Mouse (Mus musculus) heart, adult 8-10 months (tissue): ENCODE data around the gene Ttn. TPM values are rescaled to one million over a fixed set of nuclear protein-coding genes. Genes with fewer than 3 reads are reported as not detected.

Experiments used
- DNase-seq: peaks from one replicate; pipeline ENCODE4 v3.0.0; 2022; ENCODE audit warnings: low spot score
- total RNA-seq, 4 experiments: library from RNA; stranded (reverse); gene quantifications; 2 replicates each; pipeline ENCODE4 v1.2.4; 2022

Ttn gene
- total RNA-seq, 4 experiments from 2014 or later = 3,102 to 4,099 (median 3,503) TPM

DNA sequence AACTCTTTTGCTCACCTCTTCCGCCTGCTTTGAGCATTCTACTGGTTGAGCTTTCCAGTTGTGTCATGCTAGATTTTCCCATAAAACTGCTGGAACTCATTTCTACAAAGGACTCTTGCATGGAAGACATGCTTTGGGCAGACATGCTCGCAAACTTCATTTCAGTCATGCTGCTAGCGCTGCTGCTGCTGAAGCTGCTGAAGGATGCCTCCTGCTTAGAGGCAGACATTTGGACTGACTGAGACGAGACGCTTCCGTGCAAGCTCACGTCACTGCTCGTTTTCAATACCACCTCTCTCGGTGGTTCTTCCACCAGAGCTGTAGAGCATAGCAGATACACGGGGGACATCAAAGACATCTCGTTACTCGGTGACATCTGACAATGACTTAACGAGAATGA lies 276.7 kb downstream of the Ttn start:
- DNase-seq = no peak

DNA sequence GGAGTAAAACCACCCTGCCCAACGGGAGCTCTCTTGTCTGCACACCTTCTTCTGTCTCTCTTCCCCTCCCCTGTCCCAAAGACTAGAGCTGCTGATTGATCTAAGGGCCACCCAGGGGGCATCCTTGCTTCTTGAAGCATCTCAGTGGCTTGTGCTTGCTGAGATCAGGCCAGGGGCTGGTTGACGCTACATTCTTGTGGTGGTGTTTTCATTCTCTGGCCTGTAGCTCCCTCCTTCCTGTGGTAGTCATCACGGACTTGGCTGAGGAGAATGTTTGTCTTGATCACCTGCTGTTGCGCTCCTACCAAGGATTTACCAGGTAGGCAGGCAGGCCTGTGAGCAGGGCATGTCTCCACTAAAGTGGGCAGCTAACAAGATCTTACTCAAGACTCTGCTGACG lies 279.6 kb downstream of the Ttn start:
- no peak for DNase-seq

DNA sequence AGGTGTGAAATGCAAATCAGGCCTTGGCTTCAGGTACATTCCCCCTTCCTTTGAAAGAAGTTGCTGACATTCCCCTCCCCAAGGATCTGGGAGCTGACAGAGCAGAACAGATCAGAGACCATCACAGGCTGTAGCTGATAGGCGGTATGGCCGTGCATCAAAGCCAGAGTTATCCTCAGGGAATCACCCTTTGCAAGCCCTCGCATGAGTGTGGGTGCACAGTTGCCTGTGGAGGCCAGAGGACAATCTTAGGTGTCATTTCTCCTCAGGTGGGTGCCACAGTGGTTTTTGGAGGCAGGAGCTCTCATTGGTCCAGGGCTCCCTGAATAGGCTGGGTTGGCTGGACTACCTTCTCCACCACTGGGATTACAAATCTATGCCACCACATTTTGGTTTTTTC lies 280.2 kb downstream of the Ttn start:
- no peak for DNase-seq

DNA sequence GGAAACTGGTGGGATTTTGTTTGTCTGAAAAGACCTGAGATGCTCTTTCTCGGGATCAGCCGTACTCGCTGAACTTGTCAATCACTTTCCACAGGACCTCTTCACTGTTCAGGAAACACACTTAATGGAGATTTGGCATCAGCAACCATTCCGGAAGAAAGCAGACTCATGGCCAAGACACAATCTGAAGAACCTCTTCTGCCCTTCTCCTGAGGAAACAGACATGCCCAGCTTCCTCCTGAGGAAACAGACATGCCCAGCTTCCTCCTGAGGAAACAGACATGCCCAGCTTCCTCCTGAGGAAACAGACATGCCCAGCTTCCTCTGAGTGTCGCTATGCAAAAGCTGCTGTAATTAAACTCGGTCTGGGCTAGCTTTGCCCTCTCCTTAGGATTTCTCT lies 287.1 kb downstream of the Ttn start:
- DNase-seq = peak; percentile 31

DNA sequence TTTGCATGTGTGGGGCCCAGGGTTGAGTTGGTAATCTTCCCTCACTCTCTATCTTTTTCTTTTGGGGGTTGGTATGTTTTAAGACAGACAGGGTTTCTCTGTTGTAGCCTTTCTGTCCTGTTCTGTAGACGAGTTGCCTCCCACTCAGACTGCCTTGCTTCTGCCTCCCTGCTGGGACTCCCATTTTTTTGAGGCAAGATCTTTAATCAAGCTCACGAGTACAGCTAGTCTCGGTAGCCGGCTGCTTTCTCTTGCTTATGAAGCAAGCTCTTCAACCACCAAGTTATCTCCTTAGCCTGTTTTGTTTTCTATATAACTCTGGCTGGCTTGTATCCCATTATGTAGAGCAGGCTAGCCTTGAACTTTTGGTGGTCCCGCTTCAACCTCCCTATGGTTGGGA lies 288.6 kb downstream of the Ttn start:
- no peak for DNase-seq

DNA sequence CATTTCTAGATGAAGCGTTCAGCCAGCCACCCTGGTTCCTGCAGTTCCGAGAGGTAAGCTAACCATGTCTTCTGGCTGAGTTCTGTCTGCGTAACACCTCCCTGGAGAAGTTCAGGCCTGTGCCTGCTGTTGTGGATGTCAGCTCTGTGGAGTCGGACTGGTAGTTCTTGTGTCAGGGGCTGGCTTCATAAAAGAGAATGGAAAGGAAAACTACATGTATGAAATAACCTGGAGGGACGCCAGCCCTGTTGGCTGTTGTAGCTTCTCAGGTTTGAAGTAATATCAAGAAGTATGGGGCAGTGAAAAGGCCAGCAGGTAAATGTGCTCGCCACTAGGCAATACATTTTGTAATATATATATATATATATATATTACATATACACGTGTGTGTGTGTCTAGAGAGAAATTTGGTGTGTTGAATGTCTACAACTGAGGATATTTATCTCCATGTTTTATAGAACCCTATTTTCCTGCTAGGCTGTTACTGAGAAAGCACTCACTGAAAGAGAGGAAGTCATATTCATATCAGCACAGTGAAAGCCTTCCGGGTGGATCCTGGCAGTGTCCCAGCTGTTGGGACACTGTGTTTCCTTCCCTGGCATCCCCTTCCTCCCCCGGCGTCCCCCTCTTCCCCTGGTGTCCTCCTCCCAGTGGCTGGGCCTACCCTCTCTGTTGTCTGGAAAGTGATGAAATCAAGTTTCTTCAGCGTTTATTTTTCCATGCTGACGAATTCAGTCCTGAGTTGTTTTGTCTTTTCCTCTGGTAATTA lies 291.7 kb downstream of the Ttn start:
- DNase-seq = peak; percentile 69

DNA sequence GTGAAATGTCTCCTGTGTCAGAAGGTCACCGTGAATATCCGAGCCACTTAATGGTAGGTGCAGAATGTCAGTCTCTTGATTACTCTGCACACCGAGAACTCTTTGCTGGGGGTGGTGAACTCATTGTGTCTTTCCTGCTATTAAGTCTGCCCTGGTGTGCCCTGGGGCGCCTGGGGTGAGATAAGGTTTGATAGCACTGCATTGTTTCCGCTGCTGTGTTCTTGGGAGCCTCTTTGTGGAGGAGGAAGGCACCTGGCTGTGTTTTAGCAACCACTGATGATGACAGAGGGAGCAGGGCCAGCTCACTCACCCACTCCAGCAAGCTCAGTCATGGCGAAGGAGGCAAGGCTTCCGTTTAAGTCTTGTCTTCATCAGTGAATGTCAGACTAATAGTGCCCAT lies 294.2 kb downstream of the Ttn start:
- no peak for DNase-seq

DNA sequence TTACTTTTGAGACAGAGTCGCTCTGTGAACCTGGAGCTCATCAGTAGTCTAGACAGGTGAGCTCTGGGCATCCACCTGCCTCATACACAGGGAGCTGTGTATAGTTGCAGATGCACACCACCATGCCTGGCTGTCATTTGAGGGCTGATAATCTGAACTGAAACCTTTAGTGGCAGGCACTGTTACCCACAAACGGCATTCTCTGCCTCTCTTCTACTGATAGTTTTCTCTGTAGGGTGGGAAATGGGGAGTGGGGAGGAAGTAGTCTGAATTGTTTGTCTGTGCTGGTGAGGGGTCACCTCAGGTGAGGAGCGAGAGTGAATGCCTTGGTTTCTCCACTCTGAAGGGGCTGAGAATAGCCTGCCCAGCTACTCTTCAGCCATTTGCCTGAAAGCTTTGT lies 294.7 kb downstream of the Ttn start:
- no peak for DNase-seq

DNA sequence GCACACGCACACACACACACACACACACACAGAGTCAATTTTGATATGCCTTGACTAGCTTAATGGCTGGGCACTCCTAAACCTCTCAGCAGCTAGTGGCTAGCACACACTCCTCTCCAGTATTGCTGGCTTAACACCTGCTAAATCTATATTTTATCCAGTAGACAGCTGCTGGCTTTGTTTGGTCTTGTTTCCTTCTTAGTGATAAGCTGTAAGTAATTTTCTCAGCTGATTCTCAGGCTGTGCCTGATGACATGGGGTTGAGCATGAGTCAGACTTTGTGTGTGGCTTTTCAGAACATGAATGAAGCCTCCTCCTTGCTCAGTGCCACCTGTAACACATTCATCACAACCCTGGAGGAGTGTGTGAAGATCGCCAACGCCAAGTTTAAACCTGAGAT lies 295.4 kb downstream of the Ttn start:
- no peak for DNase-seq

DNA sequence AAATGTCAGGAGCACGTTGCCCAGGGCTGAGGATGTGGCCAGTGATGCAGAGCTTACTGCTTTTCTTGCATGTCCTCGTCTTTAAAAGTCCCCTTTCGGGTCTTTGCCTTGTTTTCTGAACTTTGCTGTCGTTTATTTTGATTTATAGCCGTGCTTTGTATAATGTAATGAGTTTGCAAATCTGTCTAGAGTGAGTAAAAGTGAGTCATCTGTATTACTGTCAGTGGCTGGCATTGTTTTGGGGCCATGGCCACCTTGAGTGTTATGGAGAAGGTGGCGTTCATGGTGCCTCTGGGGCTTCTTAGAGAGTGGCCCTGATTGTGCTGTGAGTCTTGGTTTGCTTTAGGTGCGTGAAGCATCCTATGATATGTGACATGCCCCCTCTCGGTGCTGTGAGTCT lies 300.0 kb downstream of the Ttn start:
- no peak for DNase-seq

DNA sequence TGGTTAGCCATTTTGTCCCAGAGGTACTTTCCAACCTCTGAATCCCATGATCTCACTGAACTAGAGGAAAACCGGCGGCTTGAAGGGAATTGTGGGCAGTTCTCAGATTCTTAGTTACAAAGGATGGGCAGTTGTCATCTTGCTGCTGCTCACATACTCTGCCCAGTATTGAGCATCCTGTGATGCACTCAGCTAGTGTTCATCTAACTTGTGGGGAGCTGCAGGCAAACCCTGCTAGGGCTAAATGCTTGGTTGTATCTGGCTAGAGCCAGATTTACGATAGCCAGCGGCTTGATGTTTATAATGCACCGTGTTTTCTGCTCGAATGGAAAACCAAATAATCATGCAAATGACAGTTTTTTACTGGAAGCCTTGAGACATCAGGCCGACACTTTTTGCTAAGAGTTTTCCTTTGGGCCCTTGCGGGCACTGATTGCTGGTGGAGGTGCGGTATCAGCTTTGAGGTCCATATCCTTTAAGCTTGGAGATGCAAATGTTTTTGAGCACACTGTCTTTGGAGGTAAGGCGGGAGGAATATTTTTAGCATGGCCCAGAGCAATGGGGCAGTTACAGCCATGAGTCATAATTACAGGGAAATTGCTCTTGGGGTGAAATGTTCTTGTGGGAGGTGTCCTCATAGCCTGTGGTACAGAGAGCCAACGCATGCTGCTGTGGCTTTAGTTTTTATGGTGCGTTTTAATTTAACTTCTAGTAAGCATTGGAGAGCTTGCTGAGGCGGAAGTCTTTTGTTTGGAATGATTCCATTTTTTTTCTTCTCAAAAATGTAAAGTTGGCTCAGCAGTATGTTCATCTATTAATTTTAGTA lies 305.7 kb downstream of the Ttn start:
- no peak for DNase-seq

DNA sequence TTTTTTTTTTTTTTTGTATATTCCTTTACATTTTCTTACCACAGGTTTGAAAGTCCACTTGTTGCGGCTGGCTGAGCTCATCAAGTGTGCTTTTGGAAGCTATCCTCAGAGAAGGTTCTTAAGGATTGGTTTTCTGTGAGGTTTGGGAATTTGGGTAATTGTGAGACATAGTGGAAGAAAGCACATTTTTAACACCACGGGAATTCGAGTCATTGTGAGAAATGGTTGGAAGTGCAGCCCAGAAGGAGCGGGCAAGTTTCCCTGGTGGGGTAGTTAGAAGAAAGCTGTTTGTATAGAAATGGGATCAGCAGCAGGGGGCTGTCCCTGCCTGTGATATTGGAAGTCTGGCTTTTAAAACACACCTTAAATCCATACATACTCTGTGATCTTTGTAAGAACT lies 306.4 kb downstream of the Ttn start:
- DNase-seq = no peak

DNA sequence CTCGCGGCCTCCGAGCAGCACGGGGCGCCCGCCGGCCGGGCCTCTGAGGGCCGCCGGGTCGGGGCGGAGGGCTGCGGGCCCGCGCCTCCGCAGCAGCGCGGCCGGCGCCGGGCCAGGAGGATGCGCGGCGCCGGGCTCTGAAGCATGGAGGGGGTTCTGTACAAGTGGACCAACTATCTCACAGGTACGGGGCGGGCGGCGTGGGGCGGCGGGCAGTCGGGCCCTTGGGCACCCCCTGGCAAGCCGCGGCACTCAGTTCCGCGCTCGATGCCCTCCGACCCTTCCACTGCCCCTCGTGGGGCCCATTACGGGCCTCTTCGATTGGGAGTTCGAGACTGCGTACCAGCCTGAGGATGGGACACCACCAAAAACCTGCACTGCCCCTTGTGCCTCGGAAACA lies 306.9 kb downstream of the Ttn start:
- DNase-seq = no peak

DNA sequence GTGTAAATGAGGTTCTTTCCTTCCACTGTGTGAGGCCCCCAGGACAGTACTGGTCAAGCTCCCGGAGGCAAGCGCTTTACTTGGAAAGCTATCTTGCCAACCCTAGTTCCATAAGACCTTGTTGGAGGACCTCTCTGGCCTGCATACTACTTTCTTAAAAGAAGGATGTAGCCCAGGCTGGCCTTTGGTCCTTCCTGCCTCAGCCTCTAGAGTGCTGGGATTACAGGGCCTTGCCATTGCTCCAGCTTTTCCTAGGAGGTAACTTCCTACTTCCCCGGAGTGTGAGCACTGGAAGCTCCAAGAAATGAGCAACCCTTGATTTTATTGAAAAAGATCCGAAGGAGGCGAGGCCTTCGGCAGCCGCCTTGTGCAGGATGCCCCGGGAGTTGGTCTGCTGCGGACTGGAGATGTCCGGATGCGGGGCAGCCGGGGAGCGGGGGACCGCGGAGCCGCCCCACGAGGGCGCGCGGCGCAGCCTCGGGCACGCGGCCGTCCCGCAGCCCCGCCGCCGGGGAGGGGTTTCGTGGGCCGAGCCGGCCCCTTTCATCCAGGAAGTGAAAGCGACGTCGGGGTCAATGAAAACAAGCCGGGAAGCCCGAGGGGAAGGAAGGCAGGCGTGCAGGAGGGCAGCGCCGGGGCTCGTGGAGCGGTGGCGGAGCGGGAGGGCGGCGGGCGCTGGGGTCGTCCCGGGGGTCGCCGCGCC lies 307.5 kb downstream of the Ttn start, which contains the start of gene Plekha3:
Gene Plekha3 (plus strand): TSS at position 557 of the 703 bp plus-strand sequence.
- peak; percentile 83 for DNase-seq

DNA sequence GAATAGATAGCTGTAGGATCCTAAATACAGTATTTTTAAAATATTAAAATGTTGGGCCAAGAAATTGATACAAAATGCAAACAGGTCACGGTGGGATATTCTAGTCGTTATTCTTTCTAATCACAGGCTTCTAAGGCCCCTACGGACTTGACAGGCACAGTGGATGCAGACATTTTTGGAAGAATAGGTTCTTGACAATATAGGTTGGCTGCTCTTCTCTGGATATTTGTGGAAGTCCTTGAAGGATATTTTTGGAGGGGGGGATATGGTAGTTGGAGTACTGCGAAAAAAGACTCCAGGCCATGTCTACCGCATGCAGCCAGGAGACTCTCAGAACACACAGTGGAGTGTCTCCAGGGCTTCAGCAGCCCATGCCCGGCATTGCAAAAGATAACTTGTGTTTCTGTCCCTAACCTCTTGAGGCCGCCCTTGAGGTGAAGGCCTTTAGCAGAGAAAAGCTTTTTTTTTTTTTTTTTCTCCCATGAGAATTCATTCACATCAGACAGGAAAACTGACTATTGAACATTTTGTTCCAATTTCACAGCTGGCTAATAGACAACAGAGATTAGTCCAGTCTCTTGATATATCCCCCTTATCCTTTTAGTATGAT lies 308.8 kb downstream of the Ttn start:
- DNase-seq = peak; percentile 62

DNA sequence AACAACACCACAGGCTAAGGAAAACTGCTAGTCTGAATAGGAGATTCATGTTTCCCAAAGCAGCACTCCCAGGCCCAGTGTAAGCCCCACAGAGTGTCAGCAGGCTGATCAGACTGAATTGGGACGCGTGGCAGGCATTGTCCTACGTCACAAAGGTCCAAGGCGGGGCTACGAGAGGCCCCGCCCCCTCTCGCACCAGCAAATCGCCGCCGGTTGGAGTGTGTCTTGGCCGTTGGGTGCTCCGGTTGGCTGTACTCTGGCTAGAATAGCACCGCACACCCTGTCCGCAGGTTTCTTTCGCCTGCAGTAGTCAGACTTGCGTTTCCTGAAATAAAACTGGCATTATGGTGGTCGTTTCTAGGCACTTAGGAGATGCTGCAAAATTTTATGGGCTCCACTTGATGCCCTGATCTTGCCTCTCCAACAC lies 309.4 kb downstream of the Ttn start, which contains the start of gene Fkbp7:
Gene Fkbp7 (minus strand): TSS at position 151 of the 427 bp plus-strand sequence.
- DNase-seq = peak; percentile 88

DNA sequence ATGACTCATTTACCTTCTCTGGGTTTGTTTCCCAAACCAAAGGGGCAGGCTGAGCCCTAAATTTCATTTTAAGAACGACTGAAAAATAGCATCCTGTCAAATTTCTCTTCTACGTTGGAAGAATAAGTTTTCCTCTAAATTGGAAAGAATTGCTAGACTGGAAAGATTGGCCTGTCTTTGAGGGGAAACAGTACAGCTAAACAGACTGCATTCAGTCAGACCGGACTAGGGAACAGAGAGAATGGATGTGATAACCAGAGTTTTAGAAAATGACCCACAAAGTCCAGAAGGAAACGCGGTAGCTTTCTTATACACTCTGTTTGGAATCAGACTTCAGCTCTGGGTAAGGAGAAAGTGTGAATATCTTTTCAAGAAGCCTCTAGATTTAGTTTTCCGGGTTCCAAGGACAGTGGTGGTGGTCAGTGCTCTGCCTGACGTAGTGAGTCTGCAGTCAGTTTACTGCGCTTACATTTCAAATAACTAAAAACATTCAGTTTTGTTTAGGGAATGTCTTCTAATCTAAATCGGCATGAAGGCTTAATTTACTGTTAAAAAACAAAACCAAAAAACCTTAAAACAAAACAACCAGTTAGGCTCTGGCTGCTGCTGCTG lies 310.1 kb downstream of the Ttn start:
- DNase-seq = no peak

DNA sequence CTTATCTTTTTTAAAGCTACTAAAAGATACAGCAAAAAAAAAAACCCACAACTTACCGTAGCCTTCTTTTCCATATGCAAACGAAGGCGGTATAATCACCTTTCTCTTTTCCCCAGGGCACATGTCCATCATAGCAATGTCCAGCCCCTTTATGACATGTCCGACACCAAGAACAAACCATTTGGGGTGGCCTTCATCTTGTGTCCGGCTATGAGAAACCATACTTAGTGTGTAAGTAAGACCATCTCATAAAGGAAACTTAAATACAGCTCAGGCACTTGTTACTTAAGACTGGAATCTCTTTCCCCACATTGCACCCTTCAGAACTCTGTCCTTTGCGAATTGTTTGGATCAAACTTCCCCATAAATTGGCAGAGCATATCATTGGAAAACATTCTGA lies 310.7 kb downstream of the Ttn start:
- DNase-seq = no peak

DNA sequence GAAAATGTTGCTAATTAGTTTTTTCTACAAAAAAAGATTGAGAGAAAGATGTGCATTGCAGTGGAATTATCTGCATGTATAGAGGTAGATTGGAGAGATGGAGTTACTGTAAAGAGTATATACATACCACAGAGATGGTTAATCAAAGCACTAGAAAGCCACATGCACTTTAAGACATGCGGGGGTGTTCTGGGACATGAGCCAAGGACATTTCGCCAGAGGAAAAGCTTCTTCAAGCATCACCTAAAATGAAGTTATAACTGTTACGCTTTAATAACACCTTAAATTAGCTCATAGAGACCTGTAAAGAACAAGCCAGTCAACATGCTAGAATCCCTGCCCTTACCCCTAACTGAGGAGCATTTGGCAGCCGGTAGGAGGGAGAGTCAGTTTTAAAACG lies 315.1 kb downstream of the Ttn start:
- DNase-seq = no peak

DNA sequence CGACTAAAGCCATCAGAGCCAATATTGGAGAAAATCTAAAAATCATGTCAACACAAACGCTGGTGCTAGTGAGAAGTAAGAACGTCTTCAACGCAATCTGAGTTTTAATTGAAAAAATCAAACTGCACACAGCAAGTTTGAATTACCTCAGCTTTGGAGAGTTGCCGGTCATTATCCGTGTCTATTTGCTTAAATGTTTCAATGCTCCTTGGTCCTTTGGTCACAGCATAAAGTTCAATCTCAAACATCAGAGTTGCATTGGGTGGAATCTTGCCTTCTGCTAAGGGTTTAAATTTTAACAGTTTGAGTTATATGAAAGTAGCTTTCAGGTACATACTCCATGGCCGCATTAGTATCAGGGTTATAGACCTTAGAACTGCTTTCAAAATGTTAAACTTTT lies 316.8 kb downstream of the Ttn start:
- no peak for DNase-seq

DNA sequence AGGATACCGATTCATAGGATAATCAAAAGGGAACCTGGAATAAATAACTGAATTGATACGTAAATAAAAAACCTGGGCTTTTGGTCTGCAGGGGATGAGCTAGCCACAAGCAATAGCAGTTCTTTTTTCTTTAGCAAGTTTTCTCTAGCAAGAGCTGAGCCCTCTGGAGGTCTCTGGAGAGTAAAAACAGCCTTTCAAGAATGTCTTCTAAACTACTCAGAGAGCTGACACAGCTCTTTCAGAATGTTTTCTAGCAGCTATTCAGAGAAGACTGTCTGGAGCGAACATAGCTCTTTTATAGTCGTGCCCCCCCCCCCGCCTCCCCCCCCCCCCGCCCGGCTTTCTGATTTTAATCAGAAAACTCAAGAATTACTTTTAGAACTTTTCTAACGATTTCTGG lies 322.9 kb downstream of the Ttn start:
- DNase-seq = no peak
